Mouse (Mus musculus) heart, postnatal 4 days (tissue): ENCODE measurements around the gene Vmn1r224. TPM values are rescaled to one million over a fixed set of nuclear protein-coding genes. Genes with fewer than 3 reads are reported as not detected.

Experiments used
- DNase-seq: peaks from one replicate; pipeline ENCODE4 v3.0.0; 2021
- total RNA-seq, 2 experiments: library from RNA; stranded (reverse); gene quantifications; 2 replicates each; pipeline ENCODE4 v1.2.3; 2021

The Vmn1r224 gene
- total RNA-seq: not detected

DNA sequence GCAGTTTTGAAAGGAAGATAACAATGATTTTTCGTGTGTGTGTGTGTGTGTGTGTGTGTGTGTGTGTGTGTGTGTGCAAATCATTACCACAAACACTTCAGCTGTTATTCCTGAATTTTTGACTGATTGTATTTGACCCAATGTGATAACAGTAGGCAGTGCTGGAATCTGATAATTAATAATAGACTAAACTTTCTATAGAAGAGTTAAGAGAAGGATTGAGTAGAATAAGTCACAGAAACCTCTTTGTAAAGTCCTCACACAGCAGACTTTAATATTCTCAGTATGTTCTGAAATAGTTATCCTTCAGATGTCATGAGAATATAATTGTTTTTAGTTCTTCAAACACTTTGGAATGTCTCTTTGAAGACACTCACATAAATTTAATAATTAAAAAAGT is at the start of gene Vmn1r224:
Gene Vmn1r224 (plus strand): TSS at position 301 of the 400 bp plus-strand sequence.
- no peak for DNase-seq

DNA sequence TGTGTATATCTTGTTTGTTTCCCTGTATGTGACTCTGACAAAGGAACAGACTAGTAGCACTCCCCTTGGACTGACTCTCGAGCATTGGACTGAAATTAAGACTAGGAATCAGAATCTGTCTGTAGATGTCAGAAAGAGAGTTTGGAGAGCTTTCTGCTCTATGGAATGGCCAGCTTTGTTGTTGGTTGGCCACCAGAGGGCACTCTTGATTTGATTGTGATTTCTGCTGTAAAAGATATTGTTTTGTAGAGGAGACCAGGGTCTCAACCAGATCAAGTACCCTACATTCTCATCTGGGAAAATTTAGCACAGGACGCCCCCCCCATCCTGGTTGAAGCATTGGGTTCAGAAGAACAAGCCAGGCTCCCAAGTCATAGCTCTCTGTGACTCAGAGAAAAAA is 14.8 kb upstream of the Vmn1r224 start:
- no peak for DNase-seq

DNA sequence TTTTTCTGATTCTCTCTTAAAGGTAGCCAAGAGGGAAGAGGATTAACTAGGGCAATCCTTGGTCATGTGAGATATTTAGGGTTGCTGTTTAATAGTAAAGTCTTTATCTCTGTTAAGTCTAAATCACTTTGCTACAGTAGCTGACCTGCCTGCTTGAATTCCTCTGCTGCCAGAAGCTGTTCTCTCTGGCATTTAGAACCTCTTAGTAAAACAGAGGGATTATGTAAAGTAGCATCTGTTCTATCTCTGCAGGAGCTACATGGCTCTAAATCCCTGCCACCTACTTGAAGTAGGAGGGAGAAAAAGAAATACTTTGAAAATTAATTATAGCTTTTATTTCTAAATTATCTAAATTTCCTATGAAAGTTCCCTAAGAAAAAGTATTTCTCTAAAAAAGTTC is 25.3 kb downstream of the Vmn1r224 start:
- DNase-seq: no peak

DNA sequence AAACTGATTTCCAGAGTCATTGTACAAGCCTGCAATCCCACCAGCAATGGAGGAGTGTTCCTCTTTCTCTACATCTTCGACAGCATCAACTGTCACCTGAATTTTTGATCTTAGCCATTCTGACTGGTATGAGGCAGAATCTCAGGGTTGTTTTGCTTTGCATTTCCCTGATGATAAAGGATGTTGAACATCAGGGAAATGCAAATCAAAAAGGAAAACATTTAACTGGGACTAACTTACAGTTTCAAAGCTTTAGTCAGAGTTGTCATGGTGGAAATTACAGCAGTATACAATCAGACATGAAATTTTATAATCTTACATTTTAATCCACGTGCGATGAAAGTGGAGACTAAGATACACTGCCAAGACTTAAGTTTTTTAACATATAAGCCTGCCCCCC is 59.4 kb downstream of the Vmn1r224 start:
- DNase-seq: no peak

Other genes starting within 250 kb of the Vmn1r224 start
- not detected for gene Fpr-rs6, start 231.0 kb upstream of the Vmn1r224 start, total RNA-seq
- gene Vmn2r105, start 179.1 kb upstream of the Vmn1r224 start, total RNA-seq: not detected
- gene Vmn2r106, start 128.6 kb upstream of the Vmn1r224 start, total RNA-seq: not detected
- not detected for gene Vmn2r107, start 68.9 kb upstream of the Vmn1r224 start, total RNA-seq
- gene Vmn2r108, start 67.2 kb downstream of the Vmn1r224 start, total RNA-seq: not detected
- not detected for gene Vmn1r225, start 84.0 kb downstream of the Vmn1r224 start, total RNA-seq
- not detected for gene Vmn2r109, start 150.6 kb downstream of the Vmn1r224 start, total RNA-seq
- gene Vmn2r110, start 182.3 kb downstream of the Vmn1r224 start, total RNA-seq: not detected
- gene Fpr-rs3, start 210.7 kb downstream of the Vmn1r224 start, total RNA-seq: not detected